Mouse (Mus musculus) cerebellum, adult 2 months (tissue): Measurements from ENCODE around the gene Mansc1. TPM values are rescaled to one million over a fixed set of nuclear protein-coding genes. Genes with fewer than 3 reads are reported as not detected.
"Not testable (repeated sequence)": the region's sequence is repeated elsewhere in the genome, so short reads cannot be mapped to it uniquely, and the experiment has no call there.

ENCODE experiments used
- DNase-seq, 2 experiments: peaks; one replicate each; pipeline ENCODE4 v3.0.0; 2021
- H3K27ac ChIP-seq: fragments of 200-500 bp; 2 replicates; pipeline ENCODE4 v1.5.1; 2012; ENCODE audit warnings: low read length, control low read depth, inconsistent platforms; ENCODE audit not compliant: insufficient read depth
- H3K27me3 ChIP-seq: fragments of 200-500 bp; 2 replicates; pipeline ENCODE4 v1.6.1; 2012; ENCODE audit warnings: inconsistent platforms, mild to moderate bottlenecking, low read length, moderate library complexity; ENCODE audit not compliant: control insufficient read depth, insufficient read depth
- H3K4me1 ChIP-seq: fragments of 200-500 bp; 2 replicates; pipeline ENCODE4 v1.6.1; 2011; ENCODE audit warnings: low read length; ENCODE audit not compliant: control insufficient read depth, insufficient read depth
- H3K4me3 ChIP-seq: fragments of 200-500 bp; replicated peaks from 2 replicates; pipeline ENCODE3; 2011; ENCODE audit warnings: mild to moderate bottlenecking, low read depth, low read length, control low read depth; ENCODE audit not compliant: insufficient read depth
- CTCF ChIP-seq: fragments of 200-500 bp; IDR thresholded peaks from 2 replicates; pipeline ENCODE4 v1.5.1; 2011; ENCODE audit warnings: low read depth, mild to moderate bottlenecking, control low read depth, low read length, moderate library complexity, borderline replicate concordance; ENCODE audit not compliant: insufficient read depth
- POLR2A ChIP-seq: fragments of 200-500 bp; IDR thresholded peaks from 2 replicates; pipeline ENCODE4 v1.6.1; 2011; ENCODE audit warnings: low read length, control low read depth, borderline replicate concordance; ENCODE audit not compliant: insufficient read depth
- WGBS: fragments of 180-500 bp; shearing (Covaris S2); methylation state at CpG from one replicate; pipeline ENCODE4 v1.1.7; 2018; 5-methylcytosine and 5-hydroxymethylcytosine counted together
- polyA plus RNA-seq: library from polyadenylated mRNA; depleted of rRNA; stranded (reverse); fragments of >200 nt; gene quantifications from 2 replicates; pipeline ENCODE4 v1.2.3, GENCODE M21; 2012; rRNA removed

The Mansc1 gene
- polyA plus RNA-seq, result 8.5 and 9.1 TPM in 2 replicates

DNA sequence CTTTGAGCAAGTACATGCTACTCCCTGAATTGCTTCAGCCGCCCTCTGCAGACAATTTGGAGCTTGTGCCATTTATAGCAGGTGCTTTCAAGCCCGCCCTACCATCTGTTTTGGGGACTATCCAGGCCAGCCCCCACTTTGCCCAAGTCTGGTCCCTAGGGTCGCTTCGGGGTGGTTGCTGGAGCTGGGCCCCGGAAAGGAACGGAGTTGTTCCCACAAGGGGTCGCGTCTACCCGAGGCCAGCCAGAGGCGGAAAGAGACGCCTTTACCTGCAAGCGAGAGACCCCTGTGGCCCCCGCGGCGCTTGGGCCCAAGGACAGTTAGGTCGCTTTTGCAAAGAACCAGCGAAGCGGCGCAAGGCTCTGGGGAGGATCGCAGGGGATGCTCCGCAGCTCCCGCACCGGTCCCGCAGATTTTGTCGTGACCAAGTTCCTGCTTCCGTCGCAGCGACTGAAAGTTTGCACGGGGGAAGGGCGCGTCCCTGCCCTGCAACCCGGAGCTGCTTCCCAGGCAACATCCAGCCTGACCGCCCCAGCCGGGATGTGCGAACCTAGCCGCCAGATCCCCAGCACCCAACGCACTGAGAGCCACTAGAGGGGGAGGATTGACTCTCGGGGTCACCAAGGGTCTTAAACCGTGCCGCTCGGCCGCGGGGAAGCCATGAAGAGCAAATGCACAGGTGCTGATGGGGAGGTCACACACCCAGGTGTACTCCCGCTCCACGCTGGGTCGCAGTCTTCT, at the start of gene Mansc1:
Gene Mansc1, minus strand, starts transcription at position 542 of the 741 bp plus-strand sequence.
- peak within 1 kb of the TSS; percentile 80 for H3K27ac ChIP-seq
- TF ChIP-seq CTCF, result no peak
- TF ChIP-seq POLR2A, result 0 out of 2 replicates have a peak, but pooled peaks have one; percentile 24
- under 1% methylated on average over 46 of the region's 46 CpGs for WGBS
- no peaks in the 10 kb centered on the region for H3K27me3 ChIP-seq
- peak within 1 kb of the TSS; percentile 68 for H3K4me3 ChIP-seq
- peak; percentile 74 for DNase-seq
- H3K4me1 ChIP-seq, result peaks cover 4% of the 10 kb centered on the region; the same call in 1 of the 2 replicates

DNA sequence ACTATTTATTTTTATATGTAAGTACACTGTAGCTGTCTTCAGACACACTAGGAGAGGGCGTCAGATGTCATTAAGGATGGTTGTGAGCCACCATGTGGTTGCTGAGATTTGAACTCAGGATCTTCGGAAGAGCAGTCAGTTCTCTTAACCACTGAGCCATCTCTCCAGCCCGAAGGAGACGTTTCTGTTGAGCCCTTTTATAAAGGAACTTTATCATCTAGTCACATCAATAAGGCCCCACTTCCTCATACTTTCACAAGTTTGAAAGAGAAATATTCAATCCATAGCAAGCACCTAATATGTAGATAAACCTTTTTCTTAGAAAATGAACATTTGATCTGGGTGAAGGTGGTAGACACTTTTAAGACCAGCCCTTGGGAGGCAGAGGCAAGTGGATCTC, 47.0 kb upstream of the Mansc1 start:
- not testable (repeated sequence) for H3K4me3 ChIP-seq, DNase-seq, H3K4me1 ChIP-seq, H3K27ac ChIP-seq, H3K27me3 ChIP-seq
- WGBS, result 93% methylated on average over 4 of the region's 4 CpGs

DNA sequence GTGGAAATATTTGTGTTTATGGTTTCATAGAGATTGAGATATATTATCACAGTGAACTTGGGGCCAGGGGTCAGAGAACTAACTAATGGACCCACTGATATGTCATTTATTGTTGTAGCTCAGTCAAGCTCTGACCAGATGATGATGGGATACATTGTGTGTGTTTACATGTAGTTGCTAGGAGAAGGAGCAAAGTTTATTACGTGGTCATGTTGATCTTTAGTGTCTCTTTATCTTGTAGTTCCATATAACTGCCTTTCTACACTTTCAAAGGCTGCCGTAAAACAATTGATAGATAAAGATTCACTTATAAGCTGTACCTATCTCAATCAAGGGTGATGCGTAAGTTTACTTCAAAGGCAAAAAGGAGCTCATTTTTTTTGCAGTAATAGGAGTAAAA, 45.7 kb upstream of the Mansc1 start:
- H3K4me1 ChIP-seq, result no peaks in the 10 kb centered on the region
- H3K27me3 ChIP-seq, result no peaks in the 10 kb centered on the region
- no peak overlapping the region for H3K4me3 ChIP-seq
- DNase-seq, result no peak
- 86% methylated on average over 3 of the region's 3 CpGs for WGBS
- H3K27ac ChIP-seq, result no peak overlapping the region
- TF ChIP-seq CTCF, result no peak
- no peak for TF ChIP-seq POLR2A

DNA sequence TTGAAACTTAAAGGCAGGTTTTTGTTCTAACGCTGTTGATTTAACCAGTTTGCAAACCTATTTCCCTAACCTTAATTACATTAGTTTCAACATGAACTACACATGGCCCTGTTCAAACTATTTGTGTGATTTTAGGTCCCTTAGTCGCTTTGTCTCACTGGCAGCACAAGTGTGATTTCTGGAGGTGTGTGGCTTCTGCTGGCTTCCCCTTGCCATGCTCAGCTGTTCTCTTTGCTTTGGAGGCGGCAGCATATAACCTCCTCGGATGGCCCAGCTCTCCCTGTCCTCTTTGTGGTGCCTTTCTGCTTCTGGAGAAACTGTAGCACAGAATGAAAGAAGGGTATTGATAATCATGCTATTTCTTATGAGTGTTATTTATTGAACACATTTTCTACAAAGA, 45.2 kb upstream of the Mansc1 start:
- whole genome bisulfite sequencing, result 84% methylated on average over 4 of the region's 4 CpGs
- TF ChIP-seq POLR2A (no peak), CTCF (no peak)
- Histone ChIP-seq H3K4me3 (no peak overlapping the region), H3K4me1 (no peaks in the 10 kb centered on the region), H3K27me3 (no peaks in the 10 kb centered on the region), H3K27ac (no peak overlapping the region)
- no peak for DNase-seq

DNA sequence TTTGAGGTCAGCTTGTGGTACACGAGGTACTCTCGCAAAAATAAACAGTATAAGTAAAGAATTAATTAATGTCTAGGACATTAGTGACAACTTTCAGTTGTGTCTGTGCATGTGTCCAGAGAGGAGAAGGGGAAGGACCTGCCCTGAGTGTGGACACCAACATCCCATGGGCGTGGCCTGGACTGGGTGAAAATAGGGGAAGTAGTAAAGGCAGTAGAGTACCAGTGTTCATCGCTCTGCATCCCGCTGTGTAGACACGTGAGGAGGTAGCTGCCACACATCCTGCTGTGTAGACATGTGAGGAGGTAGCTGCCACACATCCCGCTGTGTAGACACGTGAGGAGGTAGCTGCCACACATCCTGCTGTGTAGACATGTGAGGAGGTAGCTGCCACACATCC, 41.4 kb upstream of the Mansc1 start:
- 83% methylated on average over 8 of the region's 8 CpGs for WGBS
- not testable (repeated sequence) for H3K27ac ChIP-seq

DNA sequence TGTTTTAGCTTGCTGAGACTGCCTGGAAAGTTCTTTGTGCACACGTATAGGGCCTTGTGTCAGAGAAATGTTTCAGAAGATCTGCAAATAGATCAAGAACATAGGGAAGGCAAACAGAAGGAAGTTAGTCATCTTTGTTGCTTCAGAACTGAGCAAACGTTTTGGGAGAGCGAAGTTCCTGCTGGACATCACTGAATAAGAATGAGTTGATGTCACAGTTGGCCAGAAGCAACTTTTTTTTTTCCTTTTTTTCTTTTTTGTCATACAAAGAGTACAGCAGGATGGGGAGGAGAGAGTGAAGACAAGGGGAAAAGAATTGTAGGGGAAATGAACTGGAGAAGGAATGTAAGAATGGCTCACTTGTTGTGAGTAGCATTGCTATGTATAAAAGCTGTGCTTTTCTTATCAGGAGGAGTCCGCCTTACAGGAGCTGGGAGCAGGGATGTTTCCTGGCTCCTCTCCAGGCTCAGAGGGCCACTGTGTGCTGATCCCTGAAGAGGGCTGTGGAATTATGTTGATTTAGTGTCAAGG, 38.7 kb upstream of the Mansc1 start:
- Histone ChIP-seq H3K27ac (no peak overlapping the region), H3K27me3 (no peaks in the 10 kb centered on the region), H3K4me3 (no peak overlapping the region), H3K4me1 (no peaks in the 10 kb centered on the region)
- no peak for DNase-seq
- no peak for TF ChIP-seq POLR2A
- WGBS, result 63% methylated on average over 4 of the region's 4 CpGs

More for the DNA sequence above, 41.4 kb upstream of the Mansc1 start:
- not testable (repeated sequence) for H3K27me3 ChIP-seq, H3K4me3 ChIP-seq, H3K4me1 ChIP-seq, DNase-seq

DNA sequence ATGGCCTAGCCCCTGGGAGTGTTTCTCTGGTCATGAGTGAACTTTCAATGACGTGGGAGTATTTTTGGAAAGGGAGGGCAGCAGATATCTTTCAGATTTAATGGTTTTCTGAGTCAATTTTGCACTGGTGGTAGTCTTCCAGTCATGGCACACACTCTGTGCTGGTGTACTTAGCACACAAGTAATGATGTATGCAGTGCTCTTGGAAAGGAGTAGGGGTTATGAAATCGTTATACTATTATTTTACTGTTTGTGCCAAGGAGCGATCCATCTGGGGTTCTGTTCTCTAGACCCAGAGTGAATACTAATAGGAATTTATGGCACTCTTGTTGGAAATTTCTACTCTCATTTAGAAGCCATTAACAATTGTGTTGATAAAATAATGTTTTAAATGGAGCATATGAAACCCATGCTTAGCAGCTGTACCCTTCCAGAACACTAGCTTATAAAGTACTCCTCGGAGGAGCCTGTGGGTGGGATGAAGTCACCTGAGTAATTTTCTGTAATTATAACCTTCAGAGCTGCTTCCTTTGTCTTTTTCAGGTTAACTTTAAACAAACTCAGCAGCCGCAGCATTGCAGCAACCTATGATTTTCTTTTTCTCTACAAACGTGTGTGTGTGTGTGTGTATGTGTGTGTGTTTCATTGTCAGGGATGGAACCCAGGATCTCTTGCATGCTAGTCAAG, 37.0 kb upstream of the Mansc1 start:
- Histone ChIP-seq H3K4me3 (no peak overlapping the region), H3K4me1 (no peaks in the 10 kb centered on the region), H3K27me3 (no peaks in the 10 kb centered on the region), H3K27ac (no peak overlapping the region)
- TF ChIP-seq POLR2A, result no peak
- TF ChIP-seq CTCF, result no peak
- DNase-seq, result no peak
- WGBS, result 85% methylated on average over 6 of the region's 6 CpGs

DNA sequence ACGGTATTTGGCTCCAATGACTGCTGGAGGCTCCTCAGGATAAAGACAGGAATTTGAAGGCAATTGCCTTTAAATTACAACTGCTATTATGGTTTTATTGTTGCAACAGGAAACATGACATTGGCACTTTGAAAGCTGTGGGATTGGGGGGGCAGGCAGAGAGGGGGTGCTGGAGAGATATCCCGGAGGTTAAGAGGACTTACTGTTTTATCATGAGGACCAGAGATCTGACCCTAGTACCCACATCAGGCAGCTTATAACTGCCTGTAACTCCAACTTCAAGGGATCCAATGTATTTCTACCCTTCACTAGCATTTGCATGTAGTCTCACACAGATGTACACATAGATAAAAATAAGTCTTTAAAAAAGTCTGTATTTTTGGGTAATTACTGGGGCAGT, 36.2 kb upstream of the Mansc1 start:
- 97% methylated on average over 2 of the region's 2 CpGs for WGBS
- TF ChIP-seq POLR2A, result no peak
- TF ChIP-seq CTCF, result no peak
- no peak overlapping the region for H3K4me3 ChIP-seq

More for the DNA sequence above, 36.2 kb upstream of the Mansc1 start:
- Histone ChIP-seq H3K4me1 (no peaks in the 10 kb centered on the region), H3K27ac (no peak overlapping the region), H3K27me3 (no peaks in the 10 kb centered on the region)
- no peak for DNase-seq
